Mouse (Mus musculus): ENCODE measurements around the gene Gm49510. TPM values are rescaled to one million over a fixed set of nuclear protein-coding genes. Genes with fewer than 3 reads are reported as not detected.

The Gm49510 gene
- polyA plus RNA-seq, 1 experiment from 2014 or later, result 0.10 TPM

DNA sequence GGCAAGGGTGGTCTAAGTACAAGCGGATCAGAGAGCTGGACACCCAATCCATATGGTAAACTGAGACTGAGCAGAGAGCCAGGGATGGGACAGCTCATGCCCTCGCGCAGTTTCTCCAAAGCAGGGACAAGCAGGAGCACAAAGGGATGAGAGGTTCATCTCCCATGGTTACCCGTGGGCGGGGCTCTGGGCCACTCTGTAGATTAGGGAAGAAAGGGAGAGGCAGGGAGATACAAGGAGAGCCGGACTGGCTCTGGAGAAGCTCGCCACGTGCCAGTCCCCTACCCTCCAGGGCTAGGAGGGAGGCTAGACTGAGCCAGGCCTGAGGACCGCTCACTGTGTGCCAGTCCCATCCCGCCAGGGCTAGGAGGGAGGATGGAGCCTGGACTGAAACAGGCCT is 37.8 kb downstream of the Gm49510 start:
- H3K4me1 ChIP-seq (ENCODE audit: insufficient read depth, low read depth, low read length), result no peaks in the 10 kb centered on the region
- no peak overlapping the region for H3K4me3 ChIP-seq (ENCODE audit: low read depth, low read length)
- H3K36me3 ChIP-seq (ENCODE audit: insufficient read depth, low read length), result 0 out of 2 replicates have a peak, but pooled peaks cover 15% of the 10 kb centered on the region
- H3K9me3 ChIP-seq (ENCODE audit: low read length), result no peaks in the 10 kb centered on the region
- no peaks in the 10 kb centered on the region for H3K27me3 ChIP-seq (replicated peaks; ENCODE audit: insufficient read depth, low read length)
- ATAC-seq, result no peak
- H3K27ac ChIP-seq (ENCODE audit: low read length), result no peak overlapping the region
- 89% methylated on average over 10 of the region's 10 CpGs for WGBS
- no peak overlapping the region for H3K4me2 ChIP-seq (replicated peaks; ENCODE audit: low read depth, low read length)
- DNase-seq (ENCODE audit: low spot score), result no peak
- no peak overlapping the region for H3K9ac ChIP-seq (replicated peaks; ENCODE audit: low read depth)
- TF ChIP-seq CTCF (IDR thresholded peaks at IDR 0.05), result no peak
- TF ChIP-seq EP300 (IDR thresholded peaks at IDR 0.05), result no peak

DNA sequence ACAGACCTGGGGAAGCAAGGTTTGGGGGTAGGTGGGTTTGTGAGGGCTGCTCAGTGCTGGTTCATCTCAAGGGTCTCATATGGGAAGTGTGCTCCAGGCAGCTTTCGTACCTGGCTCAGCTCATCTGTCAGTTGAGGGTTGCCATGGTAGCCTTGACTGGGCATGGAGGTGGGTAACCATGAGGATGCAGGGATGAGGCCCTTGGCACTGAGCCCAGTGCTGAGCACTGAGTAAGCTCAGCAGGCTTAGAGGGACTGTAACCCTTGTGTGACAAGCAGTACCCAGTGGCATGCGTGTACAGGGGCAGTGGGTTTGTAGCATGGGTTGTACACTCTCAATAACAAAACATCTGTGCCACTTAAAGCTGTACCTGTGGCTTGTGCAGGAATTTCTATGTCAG is 38.5 kb downstream of the Gm49510 start:
- no peak overlapping the region for H3K9ac ChIP-seq (replicated peaks; ENCODE audit: low read depth)
- ATAC-seq, result no peak
- TF ChIP-seq EP300 (IDR thresholded peaks at IDR 0.05), result no peak
- no peak for TF ChIP-seq CTCF (IDR thresholded peaks at IDR 0.05)
- H3K4me2 ChIP-seq (replicated peaks; ENCODE audit: low read depth, low read length), result no peak overlapping the region
- no peak overlapping the region for H3K27ac ChIP-seq (ENCODE audit: low read length)
- no peaks in the 10 kb centered on the region for H3K4me1 ChIP-seq (ENCODE audit: insufficient read depth, low read depth, low read length)
- DNase-seq (ENCODE audit: low spot score), result no peak
- 0 out of 2 replicates have a peak, but pooled peaks cover 15% of the 10 kb centered on the region for H3K36me3 ChIP-seq (ENCODE audit: insufficient read depth, low read length)
- H3K9me3 ChIP-seq (ENCODE audit: low read length), result no peaks in the 10 kb centered on the region
- WGBS, result 86% methylated on average over 2 of the region's 2 CpGs
- no peaks in the 10 kb centered on the region for H3K27me3 ChIP-seq (replicated peaks; ENCODE audit: insufficient read depth, low read length)
- no peak overlapping the region for H3K4me3 ChIP-seq (ENCODE audit: low read depth, low read length)

DNA sequence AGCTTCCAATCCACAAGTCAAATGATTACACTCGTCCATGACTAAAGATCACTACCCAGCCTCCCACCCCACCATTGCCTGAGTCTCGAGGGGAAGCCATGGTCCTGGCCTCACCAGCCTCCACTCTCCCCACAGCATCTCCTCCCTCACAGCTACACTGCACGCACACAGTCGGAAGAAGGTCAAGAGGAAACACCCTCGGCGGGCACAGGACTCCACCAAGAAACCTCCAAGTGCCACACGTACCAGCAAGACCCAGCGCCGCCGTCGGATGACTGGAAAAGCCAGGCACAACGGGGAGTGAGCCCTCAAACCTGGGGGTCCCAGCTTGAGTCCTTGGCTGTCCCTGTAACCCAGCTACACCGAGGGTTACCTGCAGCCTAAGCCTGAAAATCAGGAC is 40.9 kb downstream of the Gm49510 start:
- no peak overlapping the region for H3K27ac ChIP-seq (ENCODE audit: low read length)
- no peak for DNase-seq (ENCODE audit: low spot score)
- H3K4me1 ChIP-seq (ENCODE audit: insufficient read depth, low read depth, low read length), result no peaks in the 10 kb centered on the region
- ATAC-seq, result no peak
- H3K36me3 ChIP-seq (ENCODE audit: insufficient read depth, low read length), result 0 out of 2 replicates have a peak, but pooled peaks cover 15% of the 10 kb centered on the region
- no peak overlapping the region for H3K9ac ChIP-seq (replicated peaks; ENCODE audit: low read depth)
- H3K9me3 ChIP-seq (ENCODE audit: low read length), result no peaks in the 10 kb centered on the region
- no peak overlapping the region for H3K4me2 ChIP-seq (replicated peaks; ENCODE audit: low read depth, low read length)
- WGBS, result 90% methylated on average over 13 of the region's 13 CpGs
- TF ChIP-seq EP300 (IDR thresholded peaks at IDR 0.05) (no peak), CTCF (IDR thresholded peaks at IDR 0.05) (no peak)
- H3K27me3 ChIP-seq (replicated peaks; ENCODE audit: insufficient read depth, low read length), result no peaks in the 10 kb centered on the region
- H3K4me3 ChIP-seq (ENCODE audit: low read depth, low read length), result no peak overlapping the region

DNA sequence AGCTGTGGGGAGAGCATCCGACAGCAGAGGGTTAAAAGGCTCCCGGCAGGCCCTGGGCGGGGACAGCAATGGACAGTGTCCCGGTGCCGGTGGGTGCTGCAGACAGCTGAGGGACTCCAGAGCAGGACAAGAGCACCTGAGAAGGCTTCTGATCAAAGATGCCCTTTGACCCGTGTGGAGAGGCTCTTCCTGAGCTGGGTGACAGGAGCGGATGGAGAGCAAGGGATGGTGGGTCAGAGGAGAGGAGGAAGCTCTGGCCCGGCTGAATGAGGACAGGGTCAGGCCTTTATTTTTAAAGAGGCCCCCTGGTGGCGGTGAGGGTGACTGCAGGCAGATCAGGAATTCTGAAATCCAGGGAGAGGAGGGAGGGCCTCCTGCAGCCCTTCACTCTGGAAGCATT is 43.2 kb downstream of the Gm49510 start:
- TF ChIP-seq CTCF (IDR thresholded peaks at IDR 0.05) (peak; percentile 86), EP300 (IDR thresholded peaks at IDR 0.05) (no peak)
- no peaks in the 10 kb centered on the region for H3K9me3 ChIP-seq (ENCODE audit: low read length)
- H3K27ac ChIP-seq (ENCODE audit: low read length), result no peak overlapping the region
- peak overlapping the region; percentile 57 for H3K4me2 ChIP-seq (replicated peaks; ENCODE audit: low read depth, low read length)
- 3% methylated on average over 9 of the region's 9 CpGs for WGBS
- H3K27me3 ChIP-seq (replicated peaks; ENCODE audit: insufficient read depth, low read length), result no peaks in the 10 kb centered on the region
- H3K36me3 ChIP-seq (ENCODE audit: insufficient read depth, low read length), result 0 out of 2 replicates have a peak, but pooled peaks cover 15% of the 10 kb centered on the region
- peak overlapping the region; percentile 14; the same call in 1 of the 2 replicates for H3K4me3 ChIP-seq (ENCODE audit: low read depth, low read length)
- no peaks in the 10 kb centered on the region for H3K4me1 ChIP-seq (ENCODE audit: insufficient read depth, low read depth, low read length)
- ATAC-seq (peak; percentile 68), DNase-seq (ENCODE audit: low spot score) (peak; percentile 88)
- H3K9ac ChIP-seq (replicated peaks; ENCODE audit: low read depth), result no peak overlapping the region; the same call in 1 of the 2 replicates

DNA sequence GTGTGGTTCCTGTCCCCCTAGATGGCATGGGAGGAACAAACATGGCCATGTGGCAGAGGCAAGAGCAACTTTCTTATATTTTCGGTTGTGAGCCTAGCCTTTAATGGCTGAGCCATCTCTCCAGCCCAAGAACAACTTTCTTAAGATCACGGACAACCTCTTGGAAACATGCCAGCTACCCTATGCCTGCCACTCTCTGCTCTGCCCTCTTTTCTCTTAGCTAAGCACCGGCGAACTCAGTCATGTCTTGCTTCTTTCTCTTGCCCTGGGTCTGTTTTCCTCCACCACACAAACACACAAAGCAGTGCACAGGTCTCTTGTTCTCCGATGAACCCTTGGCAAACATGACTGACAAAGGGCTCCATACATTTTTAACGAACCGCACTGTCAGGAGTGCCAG is 46.8 kb downstream of the Gm49510 start:
- TF ChIP-seq CTCF (IDR thresholded peaks at IDR 0.05) (no peak), EP300 (IDR thresholded peaks at IDR 0.05) (no peak)
- Histone ChIP-seq H3K27me3 (replicated peaks; ENCODE audit: insufficient read depth, low read length) (no peaks in the 10 kb centered on the region), H3K4me2 (replicated peaks; ENCODE audit: low read depth, low read length) (no peak overlapping the region), H3K27ac (ENCODE audit: low read length) (no peak overlapping the region), H3K4me1 (ENCODE audit: insufficient read depth, low read depth, low read length) (no peaks in the 10 kb centered on the region), H3K9ac (replicated peaks; ENCODE audit: low read depth) (no peak overlapping the region), H3K9me3 (ENCODE audit: low read length) (no peaks in the 10 kb centered on the region), H3K4me3 (ENCODE audit: low read depth, low read length) (no peak overlapping the region), H3K36me3 (ENCODE audit: insufficient read depth, low read length) (0 out of 2 replicates have a peak, but pooled peaks cover 3% of the 10 kb centered on the region)
- no peak for DNase-seq (ENCODE audit: low spot score)
- 58% methylated on average over 7 of the region's 7 CpGs for WGBS
- ATAC-seq, result no peak

DNA sequence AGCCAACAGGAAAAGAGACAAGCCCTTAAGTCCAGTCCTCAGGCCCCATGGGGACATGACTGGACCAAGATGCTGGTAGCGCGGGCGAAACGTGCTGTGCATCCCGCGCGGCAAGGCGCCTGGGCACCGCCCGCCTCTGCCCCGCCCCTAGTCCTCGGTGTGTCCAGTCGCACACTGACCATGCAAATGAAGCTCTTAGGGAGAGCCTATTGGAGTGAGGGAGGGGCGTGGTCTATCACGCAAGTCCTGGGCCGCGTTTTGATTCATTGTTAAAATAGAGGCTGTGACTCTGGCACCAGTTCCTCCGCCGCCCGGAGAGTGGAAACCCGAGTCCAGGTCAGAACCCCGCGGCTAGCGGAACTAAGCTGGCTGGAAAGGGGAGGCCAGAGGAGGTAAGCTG is 48.2 kb downstream of the Gm49510 start, which contains the start of gene Triobp:
Gene Triobp (plus strand): TSS at position 68 of the 400 bp plus-strand sequence.
- Histone ChIP-seq H3K4me3 (ENCODE audit: low read depth, low read length) (peak within 1 kb of the TSS; percentile 17; the same call in 1 of the 2 replicates), H3K27ac (ENCODE audit: low read length) (no peak within 1 kb of the TSS), H3K4me2 (replicated peaks; ENCODE audit: low read depth, low read length) (peak within 1 kb of the TSS; percentile 54), H3K4me1 (ENCODE audit: insufficient read depth, low read depth, low read length) (no peaks in the 10 kb centered on the region), H3K9me3 (ENCODE audit: low read length) (no peaks in the 10 kb centered on the region), H3K36me3 (ENCODE audit: insufficient read depth, low read length) (no peaks in the 10 kb centered on the region), H3K27me3 (replicated peaks; ENCODE audit: insufficient read depth, low read length) (no peaks in the 10 kb centered on the region), H3K9ac (replicated peaks; ENCODE audit: low read depth) (no peak within 1 kb of the TSS)
- ATAC-seq (peak; percentile 100), DNase-seq (ENCODE audit: low spot score) (peak; percentile 99)
- TF ChIP-seq CTCF (IDR thresholded peaks at IDR 0.05), result no peak
- no peak for TF ChIP-seq EP300 (IDR thresholded peaks at IDR 0.05)
- WGBS, result 0% methylated on average over 24 of the region's 24 CpGs
